Mouse (Mus musculus): ENCODE results near the gene Dusp5. TPM values are rescaled to one million over a fixed set of nuclear protein-coding genes. Genes with fewer than 3 reads are reported as not detected.
"Not testable (repeated sequence)": the region's sequence is repeated elsewhere in the genome, so short reads cannot be mapped to it uniquely, and the experiment has no call there.

Gene Dusp5
- polyA plus RNA-seq, 1 experiment from 2014 or later: 11.1 TPM

DNA sequence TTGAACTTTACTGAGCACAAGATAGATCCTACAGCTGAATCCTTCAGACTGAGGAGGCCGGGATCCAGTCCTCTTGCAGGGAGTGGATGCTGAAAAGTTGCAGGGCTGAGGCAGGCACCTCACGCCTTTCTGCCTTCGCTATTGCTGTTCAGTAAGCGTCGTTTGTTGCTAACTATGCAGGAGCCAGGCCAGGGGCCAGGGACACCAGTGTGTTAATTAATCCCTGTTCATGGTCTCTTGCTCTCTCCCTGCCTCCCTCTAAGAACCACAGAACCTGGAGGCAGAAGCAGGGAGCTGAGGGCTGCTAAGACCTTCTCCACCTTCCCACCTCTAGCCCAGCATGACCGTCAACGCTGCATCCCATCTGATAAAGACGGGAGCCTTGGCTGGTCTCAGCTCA lies 29.9 kb upstream of the Dusp5 start:
- H3K9me3 ChIP-seq (replicated peaks): no peaks in the 10 kb centered on the region
- H3K9ac ChIP-seq: no peak overlapping the region
- peaks cover 8% of the 10 kb centered on the region; the same call in 1 of the 2 replicates for H3K4me1 ChIP-seq
- peaks cover 16% of the 10 kb centered on the region; the same call in 1 of the 2 replicates for H3K27me3 ChIP-seq
- no peak for ATAC-seq (replicated peaks; ENCODE audit: low FRiP score)
- 79% methylated on average over 8 of the region's 8 CpGs for WGBS
- H3K4me2 ChIP-seq: no peak overlapping the region
- H3K4me3 ChIP-seq (replicated peaks): no peak overlapping the region
- no peak overlapping the region for H3K27ac ChIP-seq
- no peaks in the 10 kb centered on the region for H3K36me3 ChIP-seq

DNA sequence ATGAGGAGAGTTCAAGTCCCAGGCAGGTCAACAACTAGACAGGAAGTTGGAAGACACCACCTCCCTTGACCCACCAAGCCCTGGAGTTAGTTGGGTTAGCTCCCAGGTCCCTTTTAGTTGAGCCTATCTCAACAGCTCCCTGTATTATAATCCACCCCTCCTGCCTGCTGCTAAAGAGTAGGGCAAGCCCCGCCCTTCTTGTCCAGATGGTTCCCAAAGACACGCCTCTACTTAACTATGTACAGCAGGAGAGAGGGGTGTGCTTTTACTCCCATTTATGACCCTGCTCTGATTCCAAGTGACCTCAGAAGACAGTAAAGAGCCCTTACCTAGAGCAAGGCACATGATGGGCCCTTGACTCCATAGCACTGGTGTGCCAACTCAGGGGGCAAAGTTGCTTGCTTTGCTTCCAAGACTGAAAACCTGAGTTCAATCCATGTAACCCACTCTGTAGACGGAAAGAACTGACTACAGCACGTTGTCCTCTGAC lies 29.4 kb upstream of the Dusp5 start:
- Histone ChIP-seq H3K9me3 (replicated peaks) (no peaks in the 10 kb centered on the region), H3K9ac (no peak overlapping the region), H3K4me2 (no peak overlapping the region), H3K4me1 (peaks cover 8% of the 10 kb centered on the region; the same call in 1 of the 2 replicates), H3K27me3 (peaks cover 15% of the 10 kb centered on the region; the same call in 1 of the 2 replicates), H3K36me3 (no peaks in the 10 kb centered on the region), H3K27ac (no peak overlapping the region), H3K4me3 (replicated peaks) (no peak overlapping the region)
- WGBS: 85% methylated on average over 4 of the region's 4 CpGs
- ATAC-seq (replicated peaks; ENCODE audit: low FRiP score): no peak

DNA sequence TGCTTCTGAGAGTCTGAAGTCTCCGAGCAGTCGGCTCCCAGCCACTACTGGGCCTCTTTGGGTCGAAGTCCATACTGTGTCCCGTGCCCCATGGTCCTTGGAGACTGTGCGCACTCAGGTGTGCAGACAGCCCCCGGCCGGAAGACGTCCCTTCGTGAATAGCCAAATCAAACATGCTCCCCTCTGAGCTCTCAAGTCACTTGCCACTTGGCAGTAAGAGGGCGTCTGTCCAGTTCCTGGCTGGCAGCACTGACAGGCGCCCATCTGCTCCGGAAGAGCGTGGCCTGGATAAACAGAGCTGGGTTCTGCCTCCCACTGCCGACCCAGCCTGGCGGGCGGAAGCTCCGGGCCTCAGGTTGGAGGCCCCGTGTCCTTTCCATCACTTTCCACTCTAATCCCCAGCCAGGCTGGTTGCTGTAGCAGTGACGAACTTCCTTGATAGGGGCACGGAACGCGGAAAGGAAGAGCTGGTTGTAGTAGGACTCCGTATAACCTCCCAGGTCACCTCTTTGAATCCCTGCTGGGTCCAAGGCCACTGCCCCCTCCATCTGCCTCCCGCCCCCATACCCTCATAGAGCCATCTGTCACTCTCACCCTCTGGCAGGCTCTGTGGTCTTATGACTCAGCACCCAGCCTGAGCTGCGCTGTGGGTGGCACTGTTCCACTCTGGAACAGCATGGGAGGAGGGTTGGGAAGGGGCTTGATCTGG lies 28.5 kb upstream of the Dusp5 start:
- Histone ChIP-seq H3K4me1 (peaks cover 8% of the 10 kb centered on the region; the same call in 1 of the 2 replicates), H3K4me2 (no peak overlapping the region), H3K27ac (no peak overlapping the region), H3K36me3 (no peaks in the 10 kb centered on the region), H3K9me3 (replicated peaks) (no peaks in the 10 kb centered on the region), H3K27me3 (peaks cover 18% of the 10 kb centered on the region; the same call in 1 of the 2 replicates), H3K4me3 (replicated peaks) (no peak overlapping the region), H3K9ac (no peak overlapping the region)
- WGBS: 67% methylated on average over 25 of the region's 25 CpGs
- ATAC-seq (replicated peaks; ENCODE audit: low FRiP score): peak; percentile 72

DNA sequence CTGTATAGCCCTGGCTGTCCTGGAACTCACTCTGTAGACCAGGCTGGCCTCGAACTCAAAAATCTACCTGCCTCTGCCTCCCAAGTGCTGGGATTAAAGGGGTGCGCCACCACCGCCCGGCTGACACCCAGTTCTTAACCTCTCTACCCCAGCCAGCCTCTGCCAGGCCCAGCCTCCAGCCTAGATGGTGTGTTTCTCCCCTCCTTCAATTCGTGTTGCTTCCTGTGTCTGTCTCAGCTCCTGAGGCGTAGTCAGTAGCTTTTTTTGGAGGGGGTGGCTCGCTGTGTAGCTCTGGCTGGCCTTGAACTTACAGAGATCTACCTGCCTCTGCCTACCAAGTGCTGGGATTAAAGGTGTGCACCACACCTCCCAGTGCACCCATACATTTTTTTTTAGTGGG lies 27.7 kb upstream of the Dusp5 start:
- not testable (repeated sequence) for H3K36me3 ChIP-seq; H3K4me3 ChIP-seq (replicated peaks); H3K4me1 ChIP-seq; H3K4me2 ChIP-seq; ATAC-seq (replicated peaks; ENCODE audit: low FRiP score); H3K9me3 ChIP-seq (replicated peaks); H3K27ac ChIP-seq; H3K9ac ChIP-seq
- 84% methylated on average over 7 of the region's 7 CpGs for WGBS
- peaks cover 17% of the 10 kb centered on the region; the same call in 1 of the 2 replicates for H3K27me3 ChIP-seq

DNA sequence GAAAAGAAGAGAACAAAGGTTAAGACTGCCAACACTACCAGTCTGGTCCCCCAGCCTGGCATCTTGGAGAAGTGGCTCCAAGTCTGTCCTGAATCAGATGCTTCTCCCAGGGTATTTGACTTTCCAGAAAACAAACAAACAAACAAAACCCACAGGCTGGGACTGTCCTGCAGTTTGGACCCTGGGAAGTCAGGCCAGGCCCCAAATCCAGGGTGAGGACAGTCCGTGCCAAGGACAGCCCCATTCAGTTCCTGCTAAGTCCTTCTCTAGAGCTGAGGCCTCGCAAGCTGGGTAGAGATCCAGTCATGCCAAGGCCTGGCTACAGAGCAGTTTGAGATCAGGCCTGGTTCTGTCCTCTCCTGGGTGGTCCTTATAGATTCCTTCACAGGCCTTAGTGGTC lies 27.1 kb upstream of the Dusp5 start:
- no peak for ATAC-seq (replicated peaks; ENCODE audit: low FRiP score)
- Histone ChIP-seq H3K36me3 (no peaks in the 10 kb centered on the region), H3K27me3 (peaks cover 17% of the 10 kb centered on the region; the same call in 1 of the 2 replicates), H3K4me2 (no peak overlapping the region), H3K9me3 (replicated peaks) (no peaks in the 10 kb centered on the region), H3K27ac (no peak overlapping the region), H3K9ac (no peak overlapping the region), H3K4me1 (peaks cover 8% of the 10 kb centered on the region; the same call in 1 of the 2 replicates), H3K4me3 (replicated peaks) (no peak overlapping the region)
- 96% methylated on average over 2 of the region's 2 CpGs for WGBS

DNA sequence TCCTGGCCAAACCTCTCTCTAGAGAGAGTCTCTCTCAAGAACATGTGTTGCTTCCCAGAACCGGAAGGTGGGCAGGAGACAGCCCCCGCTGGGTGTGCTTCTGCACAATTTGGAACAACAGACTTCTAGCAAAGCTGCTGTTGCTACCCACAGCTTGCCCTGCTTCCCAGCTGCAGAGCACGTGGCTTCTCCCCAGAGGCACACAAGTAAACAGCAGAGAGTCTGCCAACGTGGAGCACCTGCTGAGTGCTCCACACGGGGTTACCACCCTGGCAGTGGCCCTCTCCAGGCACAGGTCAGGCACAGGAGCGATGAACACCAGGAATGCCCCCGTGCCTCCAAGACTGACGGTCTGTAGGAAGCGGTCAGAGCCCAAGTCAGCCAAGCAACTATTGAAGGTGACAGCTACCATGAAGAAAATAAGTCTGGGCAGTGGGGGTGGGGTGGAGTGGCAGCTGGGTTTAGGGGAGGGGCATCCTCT lies 26.0 kb upstream of the Dusp5 start:
- no peak overlapping the region for H3K4me2 ChIP-seq
- no peak overlapping the region for H3K4me3 ChIP-seq (replicated peaks)
- peaks cover 17% of the 10 kb centered on the region for H3K4me1 ChIP-seq
- H3K9ac ChIP-seq: no peak overlapping the region
- ATAC-seq (replicated peaks; ENCODE audit: low FRiP score): no peak
- peaks cover 18% of the 10 kb centered on the region; the same call in 1 of the 2 replicates for H3K27me3 ChIP-seq
- no peaks in the 10 kb centered on the region for H3K9me3 ChIP-seq (replicated peaks)
- no peak overlapping the region for H3K27ac ChIP-seq
- 59% methylated on average over 9 of the region's 9 CpGs for WGBS
- no peaks in the 10 kb centered on the region for H3K36me3 ChIP-seq

DNA sequence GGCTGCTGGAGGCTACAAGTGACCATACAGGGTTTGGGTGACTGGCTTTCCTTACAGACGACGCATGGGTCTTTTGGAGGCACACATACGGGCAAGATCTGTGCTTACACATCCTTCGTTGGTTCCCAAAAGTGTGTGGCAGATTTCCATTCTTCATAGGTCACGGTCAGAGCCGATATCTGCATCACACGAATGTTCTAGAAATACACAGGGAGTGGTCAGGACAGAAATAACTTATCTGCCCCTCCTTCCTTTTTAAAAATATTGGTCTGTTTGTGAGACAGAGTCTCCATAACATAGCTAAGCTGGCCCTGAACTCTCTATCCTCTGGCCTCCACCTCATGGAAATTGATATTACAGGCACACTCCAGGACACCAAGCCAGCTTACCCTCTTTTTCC lies 24.7 kb upstream of the Dusp5 start:
- Histone ChIP-seq H3K4me2 (no peak overlapping the region), H3K27me3 (peaks cover 24% of the 10 kb centered on the region; the same call in 1 of the 2 replicates), H3K4me3 (replicated peaks) (no peak overlapping the region), H3K9me3 (replicated peaks) (no peaks in the 10 kb centered on the region), H3K36me3 (no peaks in the 10 kb centered on the region), H3K4me1 (peaks cover 19% of the 10 kb centered on the region), H3K9ac (no peak overlapping the region), H3K27ac (no peak overlapping the region)
- WGBS: 87% methylated on average over 7 of the region's 7 CpGs
- no peak for ATAC-seq (replicated peaks; ENCODE audit: low FRiP score)

DNA sequence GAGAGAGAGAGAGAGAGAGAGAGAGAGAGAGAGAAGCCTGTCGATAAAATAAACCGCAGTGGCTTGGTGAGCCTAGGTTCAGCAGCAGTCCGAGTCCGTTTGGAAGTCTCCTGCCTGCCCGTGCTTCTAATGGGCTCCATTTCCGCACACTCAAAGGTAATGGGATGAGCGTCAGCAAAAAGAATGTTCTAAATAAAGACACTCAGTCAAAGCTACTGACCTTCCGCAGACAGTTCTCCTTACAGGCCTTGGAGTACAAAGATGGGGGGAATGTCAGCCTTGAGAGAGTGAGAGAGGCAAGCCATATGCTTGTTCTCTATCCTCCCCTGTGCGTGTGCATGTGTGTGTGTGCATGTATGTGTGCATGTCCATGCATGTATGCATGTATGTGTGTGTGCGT lies 23.2 kb upstream of the Dusp5 start:
- no peaks in the 10 kb centered on the region for H3K36me3 ChIP-seq
- no peak overlapping the region for H3K4me3 ChIP-seq (replicated peaks)
- H3K4me2 ChIP-seq: no peak overlapping the region
- WGBS: 78% methylated on average over 10 of the region's 10 CpGs
- ATAC-seq (replicated peaks; ENCODE audit: low FRiP score): no peak
- H3K27me3 ChIP-seq: peaks cover 31% of the 10 kb centered on the region
- H3K27ac ChIP-seq: no peak overlapping the region
- no peak overlapping the region for H3K9ac ChIP-seq
- H3K4me1 ChIP-seq: peaks cover 16% of the 10 kb centered on the region
- H3K9me3 ChIP-seq (replicated peaks): no peaks in the 10 kb centered on the region

DNA sequence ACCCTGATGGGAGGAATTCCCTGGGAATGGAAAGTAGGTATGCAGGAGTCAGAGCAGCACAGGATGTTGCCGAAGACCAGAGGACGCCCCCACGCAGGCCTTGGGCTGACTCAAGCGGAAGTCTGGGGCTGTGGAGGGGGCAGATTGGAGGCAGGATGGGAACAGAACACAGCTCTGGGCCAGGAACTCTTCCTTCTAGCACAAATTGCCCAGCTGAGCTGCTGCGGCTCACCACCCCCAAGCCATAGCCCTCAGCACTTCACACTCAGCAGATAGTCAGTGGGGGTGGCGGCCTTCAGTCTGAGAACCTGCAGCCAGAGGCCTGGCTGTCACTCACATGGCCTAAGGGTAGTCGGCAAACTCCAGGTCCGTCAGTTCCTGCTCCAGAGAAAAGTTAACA lies 21.4 kb upstream of the Dusp5 start:
- H3K9me3 ChIP-seq (replicated peaks): no peaks in the 10 kb centered on the region
- H3K27me3 ChIP-seq: peaks cover 32% of the 10 kb centered on the region
- no peak overlapping the region for H3K9ac ChIP-seq
- no peak overlapping the region for H3K27ac ChIP-seq
- no peak overlapping the region for H3K4me3 ChIP-seq (replicated peaks)
- no peak overlapping the region for H3K4me2 ChIP-seq
- WGBS: 35% methylated on average over 8 of the region's 8 CpGs
- no peaks in the 10 kb centered on the region for H3K36me3 ChIP-seq
- 0 out of 2 replicates have a peak, but pooled peaks have one; percentile 24 for ATAC-seq (replicated peaks; ENCODE audit: low FRiP score)
- peaks cover 31% of the 10 kb centered on the region for H3K4me1 ChIP-seq

DNA sequence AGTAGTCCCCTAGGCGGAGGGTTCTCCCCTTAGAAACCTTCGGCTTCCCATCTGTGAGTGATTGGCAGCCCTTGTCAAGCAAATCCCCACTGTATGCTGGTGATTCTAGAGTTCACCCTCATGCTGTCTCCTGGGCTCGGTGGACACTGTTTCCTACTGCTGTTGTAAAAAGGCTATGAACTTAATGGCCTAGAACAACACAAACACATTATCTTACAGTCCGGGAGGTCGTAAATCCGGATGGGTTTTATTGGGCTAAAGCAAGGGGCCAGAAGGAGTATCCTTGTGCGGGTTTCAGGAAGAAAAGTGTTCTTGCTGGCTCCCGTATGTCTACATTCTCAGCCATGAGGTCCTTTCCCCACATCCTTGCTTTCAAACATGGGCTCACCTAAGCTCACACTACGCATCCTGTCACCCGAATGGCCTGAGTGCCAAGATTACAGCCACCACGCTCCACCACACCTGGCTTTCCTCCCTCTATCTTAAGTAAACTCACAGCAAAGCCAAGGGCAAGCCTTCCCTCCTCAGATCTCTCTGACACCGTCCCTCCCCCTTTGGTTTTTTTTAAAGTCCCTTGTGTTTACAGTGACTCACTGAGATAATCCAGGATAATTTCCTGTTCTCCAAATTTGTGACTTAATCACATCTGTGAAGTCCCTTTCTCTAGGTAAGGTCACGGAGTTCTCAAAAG lies 17.5 kb upstream of the Dusp5 start:
- Histone ChIP-seq H3K4me2 (peak overlapping the region; percentile 14), H3K9ac (no peak overlapping the region), H3K27ac (peak overlapping the region; percentile 76), H3K4me1 (peaks cover 43% of the 10 kb centered on the region), H3K27me3 (peaks cover 35% of the 10 kb centered on the region), H3K36me3 (no peaks in the 10 kb centered on the region), H3K4me3 (replicated peaks) (no peak overlapping the region), H3K9me3 (replicated peaks) (no peaks in the 10 kb centered on the region)
- 7% methylated on average over 13 of the region's 13 CpGs for WGBS
- ATAC-seq (replicated peaks; ENCODE audit: low FRiP score): peak; percentile 81

DNA sequence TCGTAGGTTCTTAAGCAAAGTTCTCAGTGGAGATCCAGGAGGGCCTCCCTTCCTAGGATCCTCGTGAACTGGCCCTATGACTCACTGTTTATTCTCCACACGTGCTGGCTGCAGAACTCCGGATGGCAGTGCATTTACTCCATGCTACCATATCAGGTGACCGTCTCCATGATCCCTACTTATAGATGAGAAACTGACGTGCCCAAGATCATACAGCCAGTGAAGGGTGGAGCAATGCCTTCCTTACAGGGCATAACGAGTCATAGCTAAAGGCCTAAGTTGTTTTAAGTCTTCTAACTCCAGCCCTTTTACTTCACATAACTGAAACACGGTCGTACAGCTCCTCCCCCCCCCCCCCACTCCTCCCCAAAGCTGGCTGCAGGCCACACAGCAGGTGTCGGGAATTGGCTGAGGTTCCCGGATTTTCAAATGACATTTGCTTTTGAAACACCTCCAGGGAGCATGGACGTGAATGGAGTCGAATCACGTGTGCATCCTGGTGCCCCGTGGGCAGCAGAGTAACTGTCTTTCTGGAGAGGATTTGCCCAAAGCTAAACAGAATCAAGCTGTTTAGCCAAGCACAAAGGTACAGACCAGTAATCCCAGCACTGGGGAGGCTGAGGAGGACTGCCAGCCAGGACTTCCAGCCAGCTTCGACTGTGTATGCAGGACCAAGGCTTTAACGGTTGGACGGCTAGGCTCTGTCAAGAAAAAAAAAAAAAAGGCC lies 11.4 kb upstream of the Dusp5 start:
- Histone ChIP-seq H3K4me3 (replicated peaks) (no peak overlapping the region), H3K27me3 (peaks cover 30% of the 10 kb centered on the region; the same call in 1 of the 2 replicates), H3K27ac (no peak overlapping the region), H3K4me2 (no peak overlapping the region), H3K9me3 (replicated peaks) (no peaks in the 10 kb centered on the region), H3K4me1 (peaks cover 17% of the 10 kb centered on the region), H3K36me3 (no peaks in the 10 kb centered on the region), H3K9ac (no peak overlapping the region)
- ATAC-seq (replicated peaks; ENCODE audit: low FRiP score): no peak
- WGBS: 42% methylated on average over 18 of the region's 18 CpGs
